Mouse (Mus musculus) adrenal gland, postnatal 4 days (tissue): ENCODE measurements around the gene Eid3. TPM values are rescaled to one million over a fixed set of nuclear protein-coding genes. Genes with fewer than 3 reads are reported as not detected.

Experiments
- DNase-seq, 2 experiments: peaks; one replicate each; pipeline ENCODE4 v3.0.0; 2021 to 2022; ENCODE audit warnings: low spot score in 2 of 2, mixed read lengths in 2 of 2
- total RNA-seq, 2 experiments: library from RNA; stranded (reverse); gene quantifications; 2 replicates each; pipeline ENCODE4 v1.2.3; 2021

Gene Eid3
- total RNA-seq, 2 experiments from 2014 or later, result 4.1 to 5.8 TPM

GRCm38 (mm10) chr10:82908526-82908925, 42.1 kb downstream of the Eid3 start:
- DNase-seq, result no peak

GRCm38 (mm10) chr10:82909382-82909781, 43.0 kb downstream of the Eid3 start:
- DNase-seq, result peak in 1 of 2 experiments; percentile 35

- DNase-seq, result no peak
These were observed 43.8 kb downstream of the Eid3 start for GRCm38 (mm10) chr10:82910198-82910597.

- DNase-seq, result no peak
These were observed 46.8 kb downstream of the Eid3 start for GRCm38 (mm10) chr10:82913238-82913637.

- no peak for DNase-seq
These were observed 47.3 kb downstream of the Eid3 start for GRCm38 (mm10) chr10:82913772-82914171.

Other genes starting within 250 kb of the Eid3 start
- gene 1190007I07Rik, start 243.4 kb upstream of the Eid3 start, total RNA-seq, result 10 to 100 TPM; 33.5 to 35.8 TPM
- gene Tdg, start 236.8 kb upstream of the Eid3 start, total RNA-seq, result 10 to 100 TPM; 53.0 to 63.8 TPM
- 1 to 10 TPM; 2.5 to 3.2 TPM for gene Glt8d2, start 176.0 kb upstream of the Eid3 start, total RNA-seq
- gene Hcfc2, start 170.5 kb upstream of the Eid3 start, total RNA-seq, result 10 to 100 TPM; 27.9 to 28.5 TPM
- 10 to 100 TPM; 31.3 to 34.0 TPM for gene Nfyb, start 102.5 kb upstream of the Eid3 start, total RNA-seq
- gene Txnrd1, start 32.7 kb upstream of the Eid3 start, total RNA-seq, result 100 to 1,000 TPM in 1 of 2 experiments, 10 to 100 TPM in 1; 93.9 to 109 TPM
- gene Chst11, start 118.9 kb downstream of the Eid3 start, total RNA-seq, result 10 to 100 TPM; 27.7 to 33.0 TPM